Mouse (Mus musculus) heart, postnatal 36 days (tissue): ENCODE measurements around the gene Xlr3a. TPM values are rescaled to one million over a fixed set of nuclear protein-coding genes. Genes with fewer than 3 reads are reported as not detected.

ENCODE experiments used
- total RNA-seq, 2 experiments: library from RNA; stranded (reverse); gene quantifications; 2 replicates each; pipeline ENCODE4 v1.2.3; 2021

Xlr3a gene
- total RNA-seq, 2 experiments from 2014 or later: 0.19 to 0.76 TPM

Other genes starting within 250 kb of the Xlr3a start
- 10 to 100 TPM; 29.2 to 29.6 TPM for gene Cetn2, start 178.7 kb downstream of the Xlr3a start, total RNA-seq
- gene Nsdhl, start 178.5 kb downstream of the Xlr3a start, total RNA-seq: 1 to 10 TPM; 4.1 to 5.1 TPM
- 1 to 10 TPM; 1.6 to 2.6 TPM for gene Zfp185, start 109.8 kb downstream of the Xlr3a start, total RNA-seq
- gene Pnma5, start 60.0 kb downstream of the Xlr3a start, total RNA-seq: not detected
- not detected for gene Pnma3, start 32.3 kb downstream of the Xlr3a start, total RNA-seq
- 1 to 10 TPM; 1.7 to 4.3 TPM for gene Xlr4a, start 14.6 kb downstream of the Xlr3a start, total RNA-seq
- gene Gm14685, start 20.0 kb upstream of the Xlr3a start, total RNA-seq: not detected
- not detected for gene Xlr5b, start 51.7 kb upstream of the Xlr3a start, total RNA-seq
- not detected for gene DXBay18, start 52.4 kb upstream of the Xlr3a start, total RNA-seq
- not detected for gene Spin2d, start 79.9 kb upstream of the Xlr3a start, total RNA-seq
- 1 to 10 TPM in 1 of 2 experiments, under 1 TPM in 1; 0.53 to 1.7 TPM for gene Xlr3b, start 95.1 kb upstream of the Xlr3a start, total RNA-seq
- gene Xlr4b, start 117.2 kb upstream of the Xlr3a start, total RNA-seq: 1 to 10 TPM in 1 of 2 experiments, under 1 TPM in 1; 0.42 to 2.5 TPM
- 1 to 10 TPM; 6.6 to 7.5 TPM for gene F8a, start 131.2 kb upstream of the Xlr3a start, total RNA-seq
- gene Xlr4c, start 146.0 kb upstream of the Xlr3a start, total RNA-seq: not detected
- gene Xlr3c, start 168.3 kb upstream of the Xlr3a start, total RNA-seq: not detected
- gene Xlr5a, start 195.9 kb upstream of the Xlr3a start, total RNA-seq: not detected
- gene Xlr5c, start 195.9 kb upstream of the Xlr3a start, total RNA-seq: not detected
- gene Gm45015, start 239.7 kb upstream of the Xlr3a start, total RNA-seq: not detected
- 1 to 10 TPM; 4.4 to 6.0 TPM for gene Zfp275, start 245.5 kb upstream of the Xlr3a start, total RNA-seq